Mouse (Mus musculus) bone marrow macrophage, adult 2 months (primary cell): ENCODE results near the gene Lmod2.

Source experiments
- CTCF ChIP-seq: IDR thresholded peaks from 2 replicates; pipeline ENCODE4 v1.5.1; 2012; ENCODE audit warnings: low read depth, mild to moderate bottlenecking, low read length, moderate library complexity
- POLR2A ChIP-seq: IDR thresholded peaks from 2 replicates; pipeline ENCODE4 v1.6.1; 2012; ENCODE audit warnings: mild to moderate bottlenecking, low read depth, low read length, borderline replicate concordance

GRCm38 (mm10) chr6:24612074-24612755 is 14.7 kb downstream of the Lmod2 start:
- no peak for TF ChIP-seq CTCF
- no peak for TF ChIP-seq POLR2A
